Mouse (Mus musculus): ENCODE measurements around the gene Cygb. TPM values are rescaled to one million over a fixed set of nuclear protein-coding genes. Genes with fewer than 3 reads are reported as not detected.
"Not testable (repeated sequence)": the region's sequence is repeated elsewhere in the genome, so short reads cannot be mapped to it uniquely, and the experiment has no call there.

Cygb gene
- total RNA-seq, 1 experiment from 2014 or later, result 25.4 TPM

DNA sequence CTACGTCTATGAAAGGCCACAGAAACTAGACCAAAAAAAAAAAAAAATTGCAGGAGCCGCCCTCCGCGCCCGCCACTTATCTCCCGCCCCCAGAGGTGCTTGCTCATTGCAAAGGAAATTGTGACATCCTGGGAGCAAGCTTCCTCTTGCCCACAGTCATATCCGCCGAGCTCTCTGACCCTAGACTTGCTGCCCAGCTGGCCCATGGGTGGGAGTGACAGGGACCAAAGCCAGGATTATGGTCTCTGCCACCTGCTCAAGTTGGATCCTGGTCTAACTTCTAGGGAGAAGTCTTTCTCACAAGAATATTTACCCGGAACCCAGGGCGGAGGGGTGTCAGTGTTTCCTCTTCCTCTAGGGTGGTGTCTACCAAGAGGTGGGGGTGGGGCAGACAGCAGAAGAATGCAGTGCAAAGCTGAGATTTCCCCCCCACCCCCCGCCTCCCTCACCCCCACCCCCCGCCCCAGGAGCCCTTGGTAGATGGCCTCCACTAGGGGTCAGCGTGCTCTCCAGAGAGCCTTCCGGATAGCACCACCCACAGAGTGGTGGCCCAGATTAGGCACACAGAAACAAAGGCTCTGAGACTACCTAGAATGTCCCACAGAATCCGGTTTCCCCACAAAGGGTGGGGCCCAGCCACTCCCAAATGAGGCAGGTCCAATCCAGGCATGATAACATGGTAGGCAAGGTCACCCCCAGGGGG is 38.2 kb downstream of the Cygb start:
- DNase-seq, result no peak

DNA sequence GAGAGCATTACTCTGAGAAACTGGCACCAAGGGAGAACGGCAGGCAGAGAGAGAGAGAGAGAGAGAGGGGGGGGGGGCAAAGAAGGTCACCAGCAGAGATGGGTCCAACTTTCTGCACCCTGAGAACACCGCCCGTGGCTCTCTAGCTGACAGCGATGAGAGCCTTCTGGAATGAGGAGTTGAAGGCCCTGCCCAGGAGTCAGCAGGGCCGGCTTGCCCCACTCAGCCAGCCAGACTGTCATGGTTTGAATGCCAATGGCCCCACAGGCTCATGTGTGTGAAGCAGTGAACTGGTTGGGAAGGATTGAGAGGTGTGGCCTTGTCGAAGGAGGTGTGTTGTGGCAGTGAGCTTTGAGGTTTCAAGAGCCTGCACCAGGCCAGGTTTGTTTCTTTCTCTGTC is 40.9 kb downstream of the Cygb start:
- DNase-seq, result no peak

DNA sequence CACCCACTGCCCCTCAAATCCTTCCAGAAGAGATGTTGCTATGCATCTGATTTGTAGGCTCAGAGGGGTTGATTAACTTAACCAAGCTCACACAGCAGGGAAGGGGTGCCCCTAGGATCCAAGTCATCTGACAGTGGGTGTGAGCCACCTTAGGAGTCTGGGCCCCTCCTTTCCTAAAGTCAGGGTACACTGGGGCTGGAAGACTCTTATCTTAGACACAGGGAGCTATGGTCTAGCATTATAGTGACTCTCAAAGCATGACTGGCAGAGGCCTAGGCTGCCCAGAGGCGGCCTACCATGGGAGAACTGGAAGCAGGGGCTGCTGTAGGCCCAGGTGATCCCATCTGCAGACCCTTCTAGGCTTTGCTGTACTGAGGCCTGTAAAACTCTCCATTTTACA is 41.6 kb downstream of the Cygb start:
- DNase-seq, result no peak

DNA sequence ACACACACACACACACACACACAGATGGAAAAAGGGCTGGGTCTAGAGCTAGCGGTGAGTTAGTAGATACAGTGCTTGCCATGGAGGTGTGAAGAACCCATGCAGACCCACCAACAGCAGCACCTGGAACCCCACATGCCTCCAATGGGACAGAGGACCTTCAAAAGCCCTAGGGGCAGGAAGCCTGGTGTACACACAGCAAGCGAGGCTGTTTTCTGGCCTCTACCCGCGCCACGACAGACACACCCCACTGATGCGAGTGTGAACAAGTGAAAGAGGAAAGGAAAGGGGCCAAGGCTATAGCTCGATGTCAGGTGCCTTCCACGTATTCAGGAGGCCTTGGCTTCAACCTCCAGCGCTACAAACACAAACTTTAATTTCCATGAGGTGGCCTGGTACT is 42.2 kb downstream of the Cygb start:
- no peak for DNase-seq

DNA sequence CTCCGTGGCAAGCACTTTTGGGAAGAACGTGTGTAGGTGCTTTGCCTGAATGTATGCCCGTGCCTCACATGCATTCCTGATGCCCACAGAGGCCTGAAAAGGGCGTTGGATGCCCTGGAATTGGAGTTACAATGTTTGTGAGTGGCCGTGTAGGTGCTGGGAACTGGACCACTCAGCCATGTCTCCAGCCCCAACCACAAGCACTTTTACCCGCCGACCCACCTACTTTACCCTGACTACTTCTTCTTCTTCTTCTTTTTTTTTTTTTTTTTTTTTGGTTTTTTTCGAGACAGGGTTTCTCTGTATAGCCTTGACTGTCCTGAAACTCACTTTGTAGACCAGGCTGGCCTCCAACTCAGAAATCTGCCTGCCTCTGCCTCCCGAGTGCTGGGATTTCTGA is 42.9 kb downstream of the Cygb start:
- not testable (repeated sequence) for DNase-seq

DNA sequence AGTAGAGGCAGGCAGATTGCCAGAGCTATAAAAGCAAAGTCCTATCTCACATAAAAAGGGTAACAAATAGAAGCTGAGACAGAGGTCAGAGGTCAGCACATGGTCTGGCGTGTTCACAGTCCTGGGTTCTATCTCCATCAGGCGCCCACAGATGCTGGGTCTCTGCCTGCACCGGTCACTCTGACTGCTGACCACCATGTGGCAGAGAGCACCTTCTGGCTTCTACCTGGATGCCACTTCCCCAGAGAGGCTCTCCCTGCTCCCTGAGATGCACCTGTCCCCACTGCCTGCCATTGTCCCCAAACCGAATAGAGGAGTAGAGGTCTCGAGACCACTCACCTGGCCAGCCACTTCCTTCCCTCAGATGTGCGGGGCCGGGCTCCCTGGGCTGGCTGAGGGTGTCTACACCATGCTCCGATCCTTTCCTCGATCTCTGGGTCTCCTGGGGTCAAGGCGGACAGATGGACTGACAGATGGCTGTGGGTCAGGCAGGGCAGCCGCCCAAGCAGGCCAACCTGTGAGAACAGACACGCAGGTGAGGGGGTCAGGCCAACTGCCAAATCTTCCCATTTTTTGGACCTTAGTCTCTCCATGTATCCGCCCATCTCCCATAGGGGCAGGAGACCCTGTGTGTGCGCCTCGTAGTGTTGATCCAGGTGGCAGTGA is 44.0 kb downstream of the Cygb start:
- no peak for DNase-seq

DNA sequence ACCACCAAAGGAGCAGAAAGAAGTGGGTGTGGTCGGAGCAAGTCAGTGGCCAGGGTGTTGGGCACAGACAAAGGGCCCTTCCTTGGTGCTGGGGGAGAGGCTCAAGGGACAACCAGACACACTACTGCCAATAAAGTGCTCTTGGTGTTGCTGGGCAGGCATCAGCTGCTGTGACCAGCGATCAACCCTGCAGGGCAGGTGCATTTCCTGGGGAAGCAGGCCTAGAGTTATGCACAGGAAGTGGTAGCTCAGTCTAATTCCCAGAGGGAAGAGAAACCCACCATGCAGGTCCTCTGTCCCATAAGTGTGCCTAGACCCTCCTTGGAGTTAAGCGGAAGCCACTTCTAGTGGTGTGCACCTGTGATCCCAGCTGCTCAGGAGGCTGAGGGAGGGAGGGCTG is 46.4 kb downstream of the Cygb start:
- DNase-seq, result no peak

DNA sequence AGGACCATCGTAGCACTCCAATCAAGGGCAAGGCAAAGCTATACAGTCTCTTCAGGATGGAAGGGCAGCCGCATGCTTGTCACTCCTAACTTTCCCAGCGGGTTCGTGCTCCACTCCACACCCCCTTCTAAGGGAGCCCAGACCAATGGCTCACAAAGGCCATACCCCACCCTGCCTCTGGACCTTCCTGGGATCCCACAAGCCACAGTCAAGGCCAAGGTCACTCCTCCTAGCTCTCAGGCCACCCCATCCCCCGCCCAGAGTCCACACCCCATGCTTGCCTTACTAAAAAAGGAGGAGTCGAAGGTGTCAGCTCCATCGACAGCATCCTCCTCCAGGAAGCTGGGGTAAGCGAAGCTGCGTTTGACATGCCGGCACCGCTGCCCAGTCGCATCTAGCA is 50.0 kb downstream of the Cygb start:
- DNase-seq, result no peak

DNA sequence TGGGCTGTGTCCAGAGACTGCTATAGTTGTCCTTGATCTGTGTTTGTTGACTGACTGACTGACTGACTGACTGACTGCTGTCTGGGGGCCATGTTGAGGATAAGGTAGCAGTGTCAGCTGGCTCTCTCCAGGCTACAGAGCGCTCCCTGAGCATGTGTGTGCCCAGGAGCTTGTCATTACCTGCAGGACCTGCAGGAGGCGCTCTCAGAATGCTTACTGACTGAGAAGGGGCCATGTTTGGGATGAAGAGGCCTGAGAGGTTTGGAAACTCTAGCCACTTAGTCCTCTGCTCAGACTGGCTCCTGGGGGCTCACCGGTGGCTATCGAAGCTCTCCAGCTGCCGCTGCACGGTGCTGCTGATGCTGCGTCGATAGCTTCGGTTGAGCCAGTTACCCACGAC is 50.8 kb downstream of the Cygb start:
- no peak for DNase-seq

DNA sequence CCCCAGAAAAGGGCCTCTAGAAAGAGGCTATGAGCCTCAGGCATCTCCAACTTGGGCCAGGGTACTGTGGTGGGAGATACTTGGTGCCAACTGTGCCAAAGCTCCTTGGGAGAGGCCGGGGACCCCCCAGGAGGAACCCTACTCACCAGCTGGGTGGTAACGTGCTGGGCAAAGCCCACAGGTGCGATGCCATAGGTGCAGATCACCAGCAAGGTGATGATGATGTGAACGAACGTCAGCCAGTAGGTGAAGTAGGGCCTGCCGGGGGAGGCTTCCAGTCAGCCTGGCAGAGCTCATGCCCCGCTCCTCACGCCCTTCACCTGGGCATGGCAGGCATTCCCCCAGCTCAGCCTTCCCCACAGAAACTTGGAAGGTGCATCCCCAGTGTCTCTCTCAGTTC is 52.1 kb downstream of the Cygb start:
- no peak for DNase-seq

DNA sequence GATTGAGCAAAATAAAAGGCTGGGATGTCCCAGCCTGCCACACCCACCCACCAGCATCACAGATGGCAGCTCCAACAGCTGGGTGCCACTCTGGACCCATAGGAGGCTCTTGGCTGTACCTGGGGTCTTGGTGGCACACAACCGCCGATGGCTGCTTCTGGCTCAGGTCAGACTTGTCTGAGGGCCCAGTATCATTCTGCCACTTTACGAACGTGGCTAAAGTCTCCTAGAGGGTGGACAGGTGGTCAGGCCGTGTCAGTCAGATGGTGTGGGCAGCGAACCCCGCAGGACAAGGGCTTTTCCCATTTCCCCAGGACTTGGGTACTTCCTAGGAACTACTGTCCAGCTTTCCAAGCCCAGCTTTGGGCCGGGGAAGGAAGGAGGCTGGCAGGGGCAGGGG is 52.9 kb downstream of the Cygb start:
- no peak for DNase-seq

DNA sequence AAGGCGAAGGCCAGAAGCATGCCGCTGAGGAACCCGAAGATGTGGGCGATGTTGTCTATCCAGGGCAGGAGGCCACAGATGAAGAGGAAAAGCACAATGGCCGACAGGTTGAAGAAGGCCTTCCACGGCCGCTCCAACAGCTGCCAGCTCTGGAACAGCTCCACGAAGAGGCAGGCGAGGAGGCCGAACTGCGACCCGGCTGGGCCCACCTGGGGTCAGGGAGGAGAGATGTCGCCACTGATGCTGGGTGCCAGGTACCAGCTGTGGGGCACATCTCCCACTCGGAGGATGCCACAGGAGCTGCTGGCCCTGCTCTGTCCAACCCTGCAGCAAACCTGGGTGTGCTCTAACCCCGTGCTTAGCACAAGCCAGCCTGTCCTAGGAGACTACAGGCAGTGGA is 54.9 kb downstream of the Cygb start:
- DNase-seq, result no peak

DNA sequence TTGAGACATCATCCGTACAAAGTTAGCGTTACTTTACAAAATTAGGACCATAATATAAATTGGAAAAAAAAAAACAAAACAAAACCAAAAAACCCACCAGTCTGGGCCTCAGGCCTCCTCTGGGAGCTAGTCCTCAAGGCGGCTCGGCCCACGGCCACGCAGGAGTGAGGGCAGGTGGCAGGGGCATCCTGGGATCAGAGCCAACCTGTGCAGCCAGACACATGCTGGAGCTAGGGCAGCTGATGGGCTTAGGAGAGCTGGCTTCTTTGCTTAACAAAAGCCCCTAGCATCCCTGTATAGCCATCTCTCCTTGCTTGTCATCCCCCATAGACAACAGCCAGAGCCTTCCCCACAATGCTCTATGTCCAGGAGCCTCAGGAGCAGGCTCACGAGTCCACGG is 55.9 kb downstream of the Cygb start:
- DNase-seq, result no peak

DNA sequence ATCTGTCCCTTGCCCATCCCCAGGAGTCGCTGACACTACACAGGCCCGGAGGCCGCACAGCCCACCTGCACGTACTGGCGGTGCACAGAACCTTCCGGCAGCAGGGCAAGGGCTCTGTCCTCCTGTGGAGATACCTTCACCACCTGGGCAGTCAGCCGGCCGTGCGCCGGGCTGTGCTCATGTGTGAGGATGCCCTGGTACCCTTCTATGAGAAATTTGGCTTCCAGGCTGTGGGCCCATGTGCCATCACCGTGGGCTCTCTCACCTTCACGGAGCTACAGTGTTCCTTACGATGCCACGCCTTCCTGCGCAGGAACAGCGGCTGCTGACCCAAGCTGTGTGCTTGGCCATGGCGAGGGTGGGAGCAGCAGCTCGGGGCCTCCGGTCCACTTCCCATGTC is 57.3 kb downstream of the Cygb start:
- no peak for DNase-seq

Other genes with a start within 250 kb of the Cygb start
- gene Rnf157, start 241.3 kb downstream of the Cygb start, total RNA-seq (2021), result 8.5 and 8.9 TPM in 2 replicates
- gene Ubald2, start 220.2 kb downstream of the Cygb start, total RNA-seq (2021), result 27.9 and 48.4 TPM in 2 replicates
- not detected in 2 replicates for gene Qrich2, start 188.1 kb downstream of the Cygb start, total RNA-seq (2021)
- gene Prpsap1, start 160.1 kb downstream of the Cygb start, total RNA-seq (2021), result 112 TPM in 2 replicates
- 0.57 and 1.5 TPM in 2 replicates for gene Sphk1, start 123.4 kb downstream of the Cygb start, total RNA-seq (2021)
- 32.7 and 34.1 TPM in 2 replicates for gene Ube2o, start 72.9 kb downstream of the Cygb start, total RNA-seq (2021)
- gene Aanat, start 67.9 kb downstream of the Cygb start, total RNA-seq (2021), result not detected in 2 replicates
- 17.7 and 24.6 TPM in 2 replicates for gene Rhbdf2, start 27.3 kb downstream of the Cygb start, total RNA-seq (2021)
- gene Prcd, start 779 bp downstream of the Cygb start, total RNA-seq (2021), result 9.2 and 13.0 TPM in 2 replicates
- gene St6galnac1, start 121.2 kb upstream of the Cygb start, total RNA-seq (2021), result not detected in 2 replicates
- gene Mxra7, start 173.7 kb upstream of the Cygb start, total RNA-seq (2021), result 26.0 and 44.7 TPM in 2 replicates
- gene Mettl23, start 189.0 kb upstream of the Cygb start, total RNA-seq (2021), result 21.7 and 29.6 TPM in 2 replicates
- gene Jmjd6, start 189.1 kb upstream of the Cygb start, total RNA-seq (2021), result 28.4 and 38.5 TPM in 2 replicates
- gene Mfsd11, start 198.1 kb upstream of the Cygb start, total RNA-seq (2021), result 39.6 and 41.7 TPM in 2 replicates
- 254 and 258 TPM in 2 replicates for gene Srsf2, start 198.8 kb upstream of the Cygb start, total RNA-seq (2021)